Mouse (Mus musculus): Measurements from ENCODE around the gene Cfap157. TPM values are rescaled to one million over a fixed set of nuclear protein-coding genes. Genes with fewer than 3 reads are reported as not detected.

Cfap157 gene
- polyA plus RNA-seq, 1 experiment: not detected

GRCm38 (mm10) chr2:32798251-32798962 lies 14.2 kb upstream of the Cfap157 start:
- no peak for TF ChIP-seq POLR2A (IDR thresholded peaks at IDR 0.05; ENCODE audit: borderline replicate concordance, control insufficient read depth, low read depth, low read length)
- TF ChIP-seq CTCF (IDR thresholded peaks at IDR 0.05; ENCODE audit: control insufficient read depth, insufficient read depth, low read length): no peak
- WGBS: 65% methylated on average over 10 of the region's 10 CpGs
- Histone ChIP-seq H3K4me3 (replicated peaks; ENCODE audit: control insufficient read depth, low read depth, low read length) (no peak overlapping the region), H3K27ac (ENCODE audit: control insufficient read depth, insufficient read depth, low read depth, low read length, poor library complexity) (no peak overlapping the region), H3K4me1 (ENCODE audit: control insufficient read depth, insufficient read depth, low read length) (no peaks in the 10 kb centered on the region)

GRCm38 (mm10) chr2:32795748-32796418 lies 11.7 kb upstream of the Cfap157 start:
- Histone ChIP-seq H3K27ac (ENCODE audit: control insufficient read depth, insufficient read depth, low read depth, low read length, poor library complexity) (no peak overlapping the region), H3K4me1 (ENCODE audit: control insufficient read depth, insufficient read depth, low read length) (no peaks in the 10 kb centered on the region), H3K4me3 (replicated peaks; ENCODE audit: control insufficient read depth, low read depth, low read length) (no peak overlapping the region)
- no peak for TF ChIP-seq CTCF (IDR thresholded peaks at IDR 0.05; ENCODE audit: control insufficient read depth, insufficient read depth, low read length)
- no peak for TF ChIP-seq POLR2A (IDR thresholded peaks at IDR 0.05; ENCODE audit: borderline replicate concordance, control insufficient read depth, low read depth, low read length)
- WGBS: 89% methylated on average over 13 of the region's 13 CpGs

- TF ChIP-seq CTCF (IDR thresholded peaks at IDR 0.05; ENCODE audit: control insufficient read depth, insufficient read depth, low read length) (no peak), POLR2A (IDR thresholded peaks at IDR 0.05; ENCODE audit: borderline replicate concordance, control insufficient read depth, low read depth, low read length) (no peak)
- Histone ChIP-seq H3K27ac (ENCODE audit: control insufficient read depth, insufficient read depth, low read depth, low read length, poor library complexity) (no peak overlapping the region), H3K4me1 (ENCODE audit: control insufficient read depth, insufficient read depth, low read length) (no peaks in the 10 kb centered on the region), H3K4me3 (replicated peaks; ENCODE audit: control insufficient read depth, low read depth, low read length) (no peak overlapping the region)
- WGBS: 73% methylated on average over 6 of the region's 6 CpGs
Observed at GRCm38 (mm10) chr2:32791297-32791696, 7.1 kb upstream of the Cfap157 start.

- WGBS: 83% methylated on average over 2 of the region's 2 CpGs
- no peak overlapping the region for H3K4me3 ChIP-seq (replicated peaks; ENCODE audit: control insufficient read depth, low read depth, low read length)
- H3K27ac ChIP-seq (ENCODE audit: control insufficient read depth, insufficient read depth, low read depth, low read length, poor library complexity): no peak overlapping the region
- no peaks in the 10 kb centered on the region for H3K4me1 ChIP-seq (ENCODE audit: control insufficient read depth, insufficient read depth, low read length)
- TF ChIP-seq POLR2A (IDR thresholded peaks at IDR 0.05; ENCODE audit: borderline replicate concordance, control insufficient read depth, low read depth, low read length): no peak
- TF ChIP-seq CTCF (IDR thresholded peaks at IDR 0.05; ENCODE audit: control insufficient read depth, insufficient read depth, low read length): no peak
Observed at GRCm38 (mm10) chr2:32788581-32788980, 4.4 kb upstream of the Cfap157 start.

GRCm38 (mm10) chr2:32787176-32787575 lies 2.9 kb upstream of the Cfap157 start:
- 0 out of 2 replicates have a peak, but pooled peaks have one; percentile 9 for TF ChIP-seq CTCF (IDR thresholded peaks at IDR 0.05; ENCODE audit: control insufficient read depth, insufficient read depth, low read length)
- no peak for TF ChIP-seq POLR2A (IDR thresholded peaks at IDR 0.05; ENCODE audit: borderline replicate concordance, control insufficient read depth, low read depth, low read length)
- Histone ChIP-seq H3K27ac (ENCODE audit: control insufficient read depth, insufficient read depth, low read depth, low read length, poor library complexity) (no peak overlapping the region), H3K4me1 (ENCODE audit: control insufficient read depth, insufficient read depth, low read length) (no peaks in the 10 kb centered on the region), H3K4me3 (replicated peaks; ENCODE audit: control insufficient read depth, low read depth, low read length) (no peak overlapping the region)
- 58% methylated on average over 6 of the region's 6 CpGs for WGBS

- Histone ChIP-seq H3K27ac (ENCODE audit: control insufficient read depth, insufficient read depth, low read depth, low read length, poor library complexity) (no peak overlapping the region), H3K4me3 (replicated peaks; ENCODE audit: control insufficient read depth, low read depth, low read length) (no peak overlapping the region), H3K4me1 (ENCODE audit: control insufficient read depth, insufficient read depth, low read length) (no peaks in the 10 kb centered on the region)
- 80% methylated on average over 6 of the region's 6 CpGs for WGBS
- no peak for TF ChIP-seq POLR2A (IDR thresholded peaks at IDR 0.05; ENCODE audit: borderline replicate concordance, control insufficient read depth, low read depth, low read length)
- no peak for TF ChIP-seq CTCF (IDR thresholded peaks at IDR 0.05; ENCODE audit: control insufficient read depth, insufficient read depth, low read length)
Observed at GRCm38 (mm10) chr2:32781710-32782109, 2.5 kb downstream of the Cfap157 start.

GRCm38 (mm10) chr2:32779714-32780113 lies 4.5 kb downstream of the Cfap157 start:
- Histone ChIP-seq H3K4me3 (replicated peaks; ENCODE audit: control insufficient read depth, low read depth, low read length) (no peak overlapping the region), H3K27ac (ENCODE audit: control insufficient read depth, insufficient read depth, low read depth, low read length, poor library complexity) (no peak overlapping the region), H3K4me1 (ENCODE audit: control insufficient read depth, insufficient read depth, low read length) (no peaks in the 10 kb centered on the region)
- TF ChIP-seq CTCF (IDR thresholded peaks at IDR 0.05; ENCODE audit: control insufficient read depth, insufficient read depth, low read length): no peak
- no peak for TF ChIP-seq POLR2A (IDR thresholded peaks at IDR 0.05; ENCODE audit: borderline replicate concordance, control insufficient read depth, low read depth, low read length)
- WGBS: 87% methylated on average over 6 of the region's 6 CpGs

GRCm38 (mm10) chr2:32779131-32779530 lies 5.1 kb downstream of the Cfap157 start:
- 16% methylated on average over 8 of the region's 8 CpGs for WGBS
- Histone ChIP-seq H3K4me1 (ENCODE audit: control insufficient read depth, insufficient read depth, low read length) (no peaks in the 10 kb centered on the region), H3K27ac (ENCODE audit: control insufficient read depth, insufficient read depth, low read depth, low read length, poor library complexity) (no peak overlapping the region), H3K4me3 (replicated peaks; ENCODE audit: control insufficient read depth, low read depth, low read length) (no peak overlapping the region)
- TF ChIP-seq POLR2A (IDR thresholded peaks at IDR 0.05; ENCODE audit: borderline replicate concordance, control insufficient read depth, low read depth, low read length) (no peak), CTCF (IDR thresholded peaks at IDR 0.05; ENCODE audit: control insufficient read depth, insufficient read depth, low read length) (peak; percentile 80)

All from bone marrow, adult 2 months (tissue).